Mouse (Mus musculus): ENCODE measurements around the gene Cfap97d1.

The Cfap97d1 gene

GRCm38 (mm10) chr11:101984054-101985025 is at the start of gene Cfap97d1:
Gene Cfap97d1, plus strand, starts transcription at chr11:101984279.
- peak; percentile 99 for DNase-seq (ENCODE audit: low read depth)

DNA sequence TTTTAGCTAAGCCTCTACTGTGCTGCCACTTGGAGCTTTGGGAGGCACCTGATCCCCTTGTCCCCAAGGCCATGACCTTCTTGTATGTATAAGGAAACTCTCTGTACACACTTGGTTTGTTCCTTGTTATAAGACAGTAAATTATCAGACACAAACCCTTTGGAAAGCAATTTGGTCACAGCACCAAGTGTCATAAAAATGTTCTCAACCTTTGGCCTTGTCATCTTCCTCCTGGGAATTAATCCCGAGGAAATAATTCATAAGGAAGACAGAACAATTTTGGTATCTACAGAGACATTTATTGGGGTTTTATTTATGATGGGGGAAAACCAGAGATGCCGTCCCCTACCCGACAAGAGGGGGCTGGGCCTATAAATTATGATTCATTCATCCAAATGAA is 48.3 kb upstream of the Cfap97d1 start:
- no peak for DNase-seq (ENCODE audit: low read depth)

DNA sequence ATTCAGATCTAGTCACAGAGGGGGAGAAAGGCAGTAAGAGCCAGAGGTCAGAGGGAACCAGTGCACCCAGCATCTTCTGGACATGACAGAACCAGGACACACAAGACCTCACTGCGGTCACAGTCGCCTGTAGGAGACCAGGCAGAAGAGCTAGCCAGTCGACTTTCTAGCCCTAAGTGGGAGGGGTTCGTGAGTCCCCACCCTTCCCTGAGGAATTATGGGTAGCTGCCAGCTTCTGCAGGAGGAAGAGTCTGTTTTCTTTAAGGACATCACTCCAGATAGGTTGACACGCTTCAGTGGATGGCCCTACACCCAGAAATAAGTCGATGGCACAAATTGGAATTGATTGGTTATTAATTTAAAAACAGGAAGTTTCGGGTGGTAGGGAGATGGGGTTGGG is 47.7 kb upstream of the Cfap97d1 start:
- DNase-seq (ENCODE audit: low read depth), result no peak

DNA sequence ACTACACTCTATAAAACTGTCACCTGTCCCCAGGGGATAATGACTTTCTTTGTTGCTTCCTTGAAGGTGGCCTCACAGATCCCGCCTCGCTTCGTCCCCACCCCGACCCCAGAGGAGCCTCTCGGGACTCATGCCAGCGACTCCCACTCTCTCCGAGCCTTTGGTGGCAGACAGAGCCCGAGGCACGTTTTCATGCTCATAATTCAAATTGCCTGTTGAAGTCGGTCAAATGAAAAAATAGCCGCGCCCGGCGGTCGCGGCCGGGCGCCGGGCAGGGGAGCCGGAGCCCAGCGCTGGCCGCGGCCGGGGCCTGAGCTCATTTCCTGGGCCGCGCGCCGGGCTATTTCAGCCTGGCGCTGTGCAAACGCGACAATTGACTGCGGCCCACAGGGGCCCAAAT is 47.0 kb upstream of the Cfap97d1 start:
- DNase-seq (ENCODE audit: low read depth), result no peak

- DNase-seq (ENCODE audit: low read depth), result no peak
Measured at GRCm38 (mm10) chr11:101943055-101943454, 41.0 kb upstream of the Cfap97d1 start.

DNA sequence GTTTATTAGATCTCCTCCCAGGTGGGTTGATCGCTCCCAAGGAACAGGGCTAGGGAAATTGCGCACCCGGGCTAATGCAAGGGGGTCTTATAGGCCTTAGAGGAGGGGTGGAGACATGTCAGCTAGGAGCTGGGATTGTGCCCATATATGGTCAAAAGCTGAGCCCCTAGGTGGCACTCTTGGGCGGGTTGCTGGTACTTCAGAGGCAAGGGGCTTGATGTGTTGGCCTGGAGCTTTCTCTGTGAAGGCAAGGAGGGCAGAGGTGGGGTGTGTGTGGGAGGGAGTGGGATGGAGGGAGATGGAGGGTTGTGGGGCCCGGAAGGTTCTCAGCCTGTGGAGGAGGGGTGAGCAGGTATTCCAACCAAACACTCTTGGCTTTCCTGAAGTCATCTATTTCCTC is 37.6 kb upstream of the Cfap97d1 start:
- no peak for DNase-seq (ENCODE audit: low read depth)

GRCm38 (mm10) chr11:101950021-101950420 is 34.1 kb upstream of the Cfap97d1 start:
- DNase-seq (ENCODE audit: low read depth), result no peak

- DNase-seq (ENCODE audit: low read depth), result peak; percentile 14
Measured at GRCm38 (mm10) chr11:101952541-101953341, 31.3 kb upstream of the Cfap97d1 start.

GRCm38 (mm10) chr11:101953441-101953840 is 30.6 kb upstream of the Cfap97d1 start:
- no peak for DNase-seq (ENCODE audit: low read depth)

DNA sequence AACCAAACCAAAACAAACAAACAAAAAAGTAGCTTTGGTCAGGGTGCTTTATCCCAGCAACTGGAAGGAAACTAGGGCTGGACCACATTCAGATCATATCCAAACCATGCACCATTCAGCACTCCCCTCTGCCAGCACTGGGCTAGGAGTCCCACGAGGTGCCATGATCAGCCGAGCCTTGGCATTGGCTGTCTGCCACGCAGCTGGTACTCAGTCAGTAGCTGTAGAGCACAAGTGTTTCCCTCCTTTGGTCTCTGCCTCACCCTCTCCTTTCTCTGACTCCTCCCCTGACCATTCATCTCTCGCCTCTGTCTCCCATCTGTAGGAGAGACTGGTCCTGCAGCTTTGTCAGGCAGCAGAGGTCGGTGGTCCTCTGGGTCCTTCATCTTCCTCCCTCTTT is 26.6 kb upstream of the Cfap97d1 start:
- DNase-seq (ENCODE audit: low read depth), result no peak

DNA sequence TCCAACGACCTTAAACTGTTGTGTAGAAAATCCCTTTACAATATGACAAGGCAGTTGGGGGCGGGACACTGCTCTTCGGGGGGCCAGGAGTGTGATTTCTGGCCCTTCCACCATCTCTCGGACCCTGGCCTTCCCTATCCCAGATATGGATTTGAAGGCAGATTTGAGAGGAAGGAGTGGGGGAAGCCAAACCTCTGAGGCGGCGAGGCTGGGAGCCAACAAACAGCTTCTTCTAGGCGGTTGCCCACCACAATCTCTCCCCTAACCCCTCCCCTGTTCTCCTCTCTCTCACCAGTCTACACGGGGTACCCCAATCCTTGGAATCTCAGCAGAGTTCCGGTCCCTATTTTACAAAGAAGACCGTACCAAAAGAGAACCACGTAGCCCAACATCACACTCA is 21.0 kb upstream of the Cfap97d1 start:
- DNase-seq (ENCODE audit: low read depth), result no peak

DNA sequence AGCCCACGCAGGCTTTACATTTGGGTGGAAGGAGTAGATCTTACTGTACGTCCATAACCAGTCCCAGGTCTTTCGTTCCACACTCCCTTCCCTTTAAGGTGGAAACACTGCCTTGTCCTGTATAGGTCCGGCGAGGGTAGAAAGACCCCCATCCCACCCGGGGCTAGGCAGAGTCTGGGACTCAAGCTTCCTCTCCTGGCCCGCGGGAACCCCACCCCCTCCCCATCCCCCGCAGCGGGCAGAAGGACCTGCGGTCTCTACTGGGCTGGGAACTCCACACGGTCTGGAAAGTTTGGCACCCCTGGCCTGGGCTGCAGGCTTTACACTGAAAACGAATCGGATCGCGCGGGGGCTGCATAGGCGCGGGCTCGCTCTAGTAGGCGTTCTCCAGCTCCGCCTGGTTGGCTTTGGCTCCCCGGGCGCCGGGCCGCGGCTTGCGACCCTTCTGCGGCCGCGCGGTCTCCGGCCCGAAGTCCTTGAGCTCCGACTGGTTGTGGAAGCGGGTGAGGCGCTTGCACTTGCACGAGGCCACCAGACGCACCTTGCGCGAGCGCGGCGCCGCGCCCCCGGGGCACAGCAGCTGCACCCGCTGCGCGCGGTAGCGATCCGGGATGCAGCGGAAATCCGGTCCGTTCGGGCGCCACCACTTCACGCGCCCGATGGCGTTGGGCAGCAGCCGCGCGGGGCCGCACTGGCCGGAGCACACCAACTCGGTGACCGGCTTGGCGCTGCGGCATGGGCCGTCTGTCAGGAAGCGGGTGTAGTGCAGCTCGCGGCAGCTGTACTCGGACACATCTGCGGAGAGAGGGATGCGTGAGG is 20.4 kb upstream of the Cfap97d1 start:
- DNase-seq (ENCODE audit: low read depth), result no peak

DNA sequence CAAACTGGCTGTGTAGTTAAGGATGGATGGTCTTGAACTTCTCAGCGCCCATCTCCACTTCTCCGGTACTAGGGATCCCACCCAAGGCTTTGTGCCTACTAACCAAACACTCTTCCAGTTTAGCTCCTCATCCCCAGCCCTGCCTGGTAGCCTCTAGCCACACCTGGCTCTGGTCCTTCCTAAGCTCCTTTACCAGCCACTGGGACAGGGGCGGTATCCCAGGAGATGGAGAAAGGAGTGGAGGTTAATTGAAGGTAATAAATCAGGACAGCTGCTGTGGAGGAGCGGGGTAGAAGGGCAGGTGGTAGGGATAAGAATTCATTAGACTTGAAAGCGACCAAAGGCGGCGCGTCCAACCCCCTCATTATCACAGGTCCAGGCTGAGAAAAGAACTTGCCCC is 19.4 kb upstream of the Cfap97d1 start:
- DNase-seq (ENCODE audit: low read depth), result no peak

- DNase-seq (ENCODE audit: low read depth), result no peak
Measured at GRCm38 (mm10) chr11:101965553-101965952, 18.5 kb upstream of the Cfap97d1 start.

GRCm38 (mm10) chr11:101966965-101967614 is 17.0 kb upstream of the Cfap97d1 start, which contains the start of gene Sost:
Gene Sost, minus strand, starts transcription at chr11:101967015.
- DNase-seq (ENCODE audit: low read depth), result no peak

- no peak for DNase-seq (ENCODE audit: low read depth)
Measured at GRCm38 (mm10) chr11:101968311-101968710, 15.8 kb upstream of the Cfap97d1 start.

GRCm38 (mm10) chr11:101968791-101969190 is 15.3 kb upstream of the Cfap97d1 start:
- peak; percentile 92 for DNase-seq (ENCODE audit: low read depth)

GRCm38 (mm10) chr11:101969835-101970234 is 14.2 kb upstream of the Cfap97d1 start:
- no peak for DNase-seq (ENCODE audit: low read depth)

DNA sequence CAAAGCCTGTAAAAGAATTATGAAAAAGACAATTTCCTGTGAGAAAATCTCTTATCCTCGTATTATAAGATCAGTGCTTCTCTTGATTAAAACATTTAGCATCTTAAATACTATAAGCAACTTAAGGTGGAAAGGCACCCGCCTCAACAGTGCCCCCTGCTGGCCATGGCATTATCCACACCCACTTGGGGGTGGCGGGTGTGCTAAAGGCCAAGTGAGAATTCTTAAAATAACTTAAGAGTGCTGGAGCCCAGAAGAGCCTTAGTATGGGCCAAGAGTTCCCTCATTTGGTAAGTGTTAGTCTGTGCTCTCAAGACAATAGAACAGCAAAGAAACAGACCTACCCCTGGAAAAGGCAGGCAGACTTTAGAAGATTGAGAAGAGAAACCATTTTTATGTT is 12.7 kb upstream of the Cfap97d1 start:
- DNase-seq (ENCODE audit: low read depth), result peak; percentile 69

DNA sequence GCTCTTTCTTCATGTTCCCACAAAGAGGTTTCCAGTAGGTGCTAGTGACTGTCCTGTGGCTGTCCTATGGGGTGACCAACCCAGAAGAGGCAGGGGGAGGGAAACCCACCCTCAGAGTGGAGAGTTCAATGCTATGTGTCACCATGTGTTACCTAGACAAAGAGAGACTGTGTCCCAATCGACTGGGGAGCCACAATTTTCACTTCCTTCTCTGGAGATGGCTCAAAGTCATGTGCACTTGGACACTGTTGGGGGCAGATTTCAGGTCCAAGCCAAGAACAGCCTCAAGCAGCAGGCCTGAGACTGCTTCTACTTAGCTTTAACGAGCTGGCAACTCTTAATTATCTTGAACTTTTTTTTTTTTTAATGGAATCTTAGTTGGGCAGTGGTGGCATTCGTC is 12.0 kb upstream of the Cfap97d1 start:
- no peak for DNase-seq (ENCODE audit: low read depth)

DNA sequence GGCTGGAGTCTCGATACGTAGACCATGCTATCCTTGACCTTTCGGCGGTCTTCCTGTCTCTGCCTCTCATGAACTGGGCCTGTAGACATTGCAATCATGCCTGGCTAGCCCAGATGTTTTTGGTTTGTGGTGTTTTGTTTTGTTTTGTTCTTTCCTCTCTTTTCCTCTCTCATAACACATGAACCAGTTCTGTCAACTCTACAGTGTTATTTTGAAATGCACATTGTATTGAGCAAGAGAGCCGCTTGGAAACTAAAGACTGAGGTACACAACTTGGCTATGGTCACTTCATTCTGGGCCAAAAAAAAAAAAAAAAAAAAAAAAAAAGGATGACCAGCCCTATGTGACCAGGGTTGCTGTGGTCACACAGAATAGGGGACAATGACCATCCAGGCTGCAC is 11.4 kb upstream of the Cfap97d1 start:
- DNase-seq (ENCODE audit: low read depth), result peak; percentile 27
